12 mouse cellular contexts compared by ENCODE assay signal in the genomic region with DNA sequence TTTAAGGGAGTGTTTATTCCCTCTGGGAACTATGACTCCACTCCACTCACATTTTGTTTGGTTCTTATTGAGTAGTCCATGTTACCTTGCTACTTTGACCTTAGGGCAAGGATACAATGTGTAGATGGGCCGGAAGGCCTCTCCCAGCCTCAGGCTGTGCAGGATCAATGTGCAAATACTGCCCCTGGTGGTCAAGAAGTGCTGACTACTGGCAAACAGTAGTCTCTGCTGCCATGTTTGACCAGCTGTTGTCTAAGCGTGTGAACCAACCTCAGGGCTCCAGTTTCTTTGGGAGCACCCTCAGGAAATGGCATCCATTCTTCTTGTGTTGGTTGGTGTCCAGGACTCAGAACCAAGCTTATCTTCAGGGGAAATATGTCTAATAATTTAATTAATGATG. TPM values are rescaled to one million over a fixed set of nuclear protein-coding genes. Genes with fewer than 3 reads are reported as not detected.
DNase-seq lines count a peak whose midpoint lies in the region; TF ChIP-seq lines count a peak whose summit lies in the region.
"Had no signal": no experiment of that assay in that cellular context is flagged by ENCODE, and none has a peak within 500 bp of the region (broad histone marks: within the 10 kb centered on the region; RNA-seq: fewer than 3 reads in every experiment).

No protein-coding gene starts in this region.

- TF ChIP-seq CTCF in kidney, adult 2 months (conservative IDR thresholded peaks at IDR 0.05; ENCODE audit: insufficient read depth, insufficient read length, low read depth, low read length): 0 out of 2 replicates have a peak, but pooled peaks have one; percentile 17
- TF ChIP-seq CTCF in testis, adult 2 months (IDR thresholded peaks at IDR 0.05; ENCODE audit: control insufficient read depth, insufficient read depth, insufficient replicate concordance, low read depth, low read length): peak; percentile 19; the same call in 1 of the 2 replicates

- TF ChIP-seq POLR2A in kidney, adult 2 months (IDR thresholded peaks at IDR 0.05; ENCODE audit: low read depth, low read length): no peak
- no peak for TF ChIP-seq POLR2A in testis, adult 2 months (IDR thresholded peaks at IDR 0.05; ENCODE audit: control insufficient read depth, low read depth, low read length)

- no peak overlapping the region for H3K4me3 ChIP-seq in kidney, adult 2 months (ENCODE audit: insufficient read depth, low read depth, low read length)
- no peak overlapping the region for H3K4me3 ChIP-seq in testis, adult 2 months (ENCODE audit: control insufficient read depth, low read depth, low read length)

- no peaks in the 10 kb centered on the region for H3K27me3 ChIP-seq in kidney, adult 2 months (replicated peaks; ENCODE audit: control insufficient read depth, insufficient read depth, low read length)
- no peaks in the 10 kb centered on the region for H3K27me3 ChIP-seq in testis, adult 2 months (ENCODE audit: control insufficient read depth, insufficient read depth, low read length)

- H3K36me3 ChIP-seq in kidney, adult 2 months (ENCODE audit: control insufficient read depth, insufficient read depth, low read length): no peaks in the 10 kb centered on the region
- no peaks in the 10 kb centered on the region for H3K36me3 ChIP-seq in testis, adult 2 months (ENCODE audit: control insufficient read depth, insufficient read depth, low read length)

- no peak for DNase-seq in kidney, adult 2 months
- no peak for DNase-seq in kidney, postnatal 25 days
- DNase-seq in testis, postnatal 10 days (ENCODE audit: low spot score): no peak
- peak; percentile 19 for DNase-seq in forelimb bud, embryonic 11.5 days (ENCODE audit: low read depth, low spot score)
- peak; percentile 10 for DNase-seq in testis, postnatal 14 days (ENCODE audit: low spot score)
- DNase-seq in spleen, adult 12 weeks (ENCODE audit: low spot score): no peak
- no peak for DNase-seq in left cerebral cortex, adult 18-20 months (ENCODE audit: low spot score in 2 of 2)
- DNase-seq: adrenal gland, postnatal 25 days; cerebellum, postnatal 14 days; heart, postnatal 36 days; kidney, postnatal 10 days had no signal

- WGBS in kidney, adult 2 months: 72% methylated on average over 2 of the region's 2 CpGs

- no peaks in the 10 kb centered on the region; the same call in 1 of the 2 replicates for H3K4me1 ChIP-seq in kidney, adult 2 months (ENCODE audit: control insufficient read depth, insufficient read depth, low read length)
- no peaks in the 10 kb centered on the region for H3K4me1 ChIP-seq in testis, adult 2 months (ENCODE audit: control insufficient read depth, insufficient read depth, low read length)

- no peak overlapping the region for H3K27ac ChIP-seq in kidney, adult 2 months (ENCODE audit: insufficient read depth, low read depth, low read length)
- H3K27ac ChIP-seq in testis, adult 2 months (ENCODE audit: control insufficient read depth, insufficient read depth, low read depth, low read length): no peak overlapping the region

RNA-seq across cellular contexts. Expression of gene Edn3, which starts 36.6 kb away (rescaled TPM):
- 3.7 and 3.9 TPM in 2 replicates for polyA plus RNA-seq in kidney, adult 2 months (2012; rRNA removed)
- 0.07 and 0.57 TPM in 2 replicates for polyA plus RNA-seq in testis, adult 2 months (2012; rRNA removed)
- 1 to 10 TPM; 4.3 to 5.9 TPM for total RNA-seq in left cerebral cortex, adult 18-20 months (2021)

Comparison
In these comparisons a context has a peak if more than half of its experiments do, and no peak if none do; other contexts are left out.
1. DNase-seq: peak in forelimb bud, embryonic 11.5 days (single experiment) and testis, postnatal 14 days (single experiment); none in kidney, adult 2 months (single experiment), kidney, postnatal 25 days (0 of 2), testis, postnatal 10 days (single experiment), spleen, adult 12 weeks (single experiment) and left cerebral cortex, adult 18-20 months (0 of 2).